Mouse (Mus musculus) bone marrow macrophage, adult 2 months (primary cell): ENCODE data around the gene Lpo.

Experiments used
- CTCF ChIP-seq: IDR thresholded peaks from 2 replicates; pipeline ENCODE4 v1.5.1; 2012; ENCODE audit warnings: low read depth, mild to moderate bottlenecking, low read length, moderate library complexity
- POLR2A ChIP-seq: IDR thresholded peaks from 2 replicates; pipeline ENCODE4 v1.6.1; 2012; ENCODE audit warnings: mild to moderate bottlenecking, low read depth, low read length, borderline replicate concordance

- peak; percentile 41 for TF ChIP-seq CTCF
- TF ChIP-seq POLR2A, result no peak
Observed at GRCm38 (mm10) chr11:87759609-87760005, 68.5 kb downstream of the Lpo start.
